Mouse (Mus musculus) right cerebral cortex, adult 18-20 months (tissue): ENCODE data around the gene Dusp1.

Experiments used
- DNase-seq: peaks from one replicate; pipeline ENCODE4 v3.0.0; 2022; ENCODE audit warnings: mixed read lengths

Gene Dusp1

GRCm38 (mm10) chr17:26515675-26516074, 46.3 kb downstream of the Dusp1 start:
- no peak for DNase-seq

GRCm38 (mm10) chr17:26514581-26515030, 47.3 kb downstream of the Dusp1 start:
- no peak for DNase-seq

DNA sequence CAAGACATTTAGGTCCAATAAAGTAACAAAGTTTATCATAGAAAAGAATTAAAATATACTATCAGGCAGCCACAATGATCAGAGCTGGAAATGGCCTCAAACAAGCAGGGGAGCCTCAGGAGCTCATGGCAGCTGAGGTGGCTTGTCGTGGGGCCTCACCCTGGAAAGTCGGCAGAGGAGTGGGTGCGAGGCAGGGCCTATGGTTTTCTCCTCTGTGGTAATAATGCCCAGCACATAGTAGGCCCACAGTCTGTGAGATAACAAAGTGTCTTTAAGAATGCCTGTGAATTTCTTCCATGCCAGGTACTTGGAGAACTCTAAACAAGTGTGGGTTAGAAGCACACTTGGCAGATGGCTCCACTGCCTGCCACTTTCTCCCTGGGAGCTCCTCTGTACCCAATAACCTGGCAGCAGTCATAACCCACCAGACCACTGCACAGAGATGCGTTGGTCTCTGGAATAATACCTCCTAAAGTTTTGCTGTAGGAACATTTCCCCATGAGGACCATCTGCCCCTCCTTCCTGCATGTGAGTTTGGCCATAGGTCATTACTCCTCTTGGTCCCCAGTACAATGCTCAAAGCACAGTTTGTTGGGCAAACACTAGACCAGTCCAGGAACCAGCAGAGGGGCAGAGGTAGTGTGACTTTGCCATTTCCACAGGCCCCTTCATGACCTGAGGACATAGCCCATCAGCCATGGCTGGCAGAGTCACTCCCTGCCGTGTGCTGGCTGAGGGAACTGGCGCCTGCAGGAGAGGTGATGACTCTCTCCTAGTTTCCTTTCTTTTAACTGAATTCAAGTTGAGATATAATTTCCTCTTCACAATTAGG, 48.3 kb downstream of the Dusp1 start:
- DNase-seq, result no peak

- DNase-seq, result no peak
Measured at GRCm38 (mm10) chr17:26512961-26513360, 49.0 kb downstream of the Dusp1 start.

DNA sequence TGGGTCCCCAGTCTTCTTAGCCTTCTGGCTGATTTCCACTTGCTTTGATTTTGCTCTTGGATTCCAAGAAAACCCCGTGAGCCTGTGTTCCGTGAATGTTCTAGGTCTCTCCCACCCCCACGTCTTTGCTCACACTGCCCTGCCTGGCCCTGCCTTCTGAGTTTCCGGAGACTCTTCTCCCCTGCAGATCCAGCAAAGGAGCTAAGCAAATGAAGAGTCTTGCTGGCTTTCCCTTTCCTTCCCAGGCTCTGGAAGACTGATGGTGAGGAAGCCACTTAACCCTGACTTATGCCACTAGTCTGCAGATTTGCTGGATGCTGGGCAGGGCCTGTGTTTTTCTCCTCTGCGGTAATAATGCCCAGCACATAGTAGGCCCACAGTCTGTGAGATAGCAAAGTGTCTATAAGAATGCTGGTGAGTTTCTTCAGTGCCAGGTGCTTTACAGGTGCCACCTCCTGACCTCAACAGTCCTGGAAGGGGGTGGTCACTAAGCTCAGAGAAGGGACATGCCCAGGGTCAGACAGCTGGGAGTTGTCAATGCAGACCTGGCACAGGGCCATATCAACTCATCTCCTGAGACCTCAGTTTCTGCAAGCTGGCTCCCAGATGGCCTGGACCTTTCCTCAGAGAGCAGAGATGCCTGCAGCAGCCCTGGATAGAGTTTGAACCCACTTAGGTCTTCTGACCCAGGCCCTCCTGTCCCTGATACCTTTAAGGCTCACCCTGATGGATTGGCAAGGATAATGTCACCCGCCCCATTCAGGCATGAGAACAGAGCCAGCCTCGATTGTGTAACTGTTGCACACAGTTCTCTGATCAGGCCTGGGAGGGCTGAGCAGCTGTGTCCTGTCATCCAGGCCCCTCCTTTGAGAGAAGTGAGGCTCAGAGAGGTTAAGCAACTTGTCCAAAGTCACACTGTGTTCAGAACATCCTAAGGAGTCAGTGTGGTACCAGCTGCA, 49.8 kb downstream of the Dusp1 start:
- no peak for DNase-seq

DNA sequence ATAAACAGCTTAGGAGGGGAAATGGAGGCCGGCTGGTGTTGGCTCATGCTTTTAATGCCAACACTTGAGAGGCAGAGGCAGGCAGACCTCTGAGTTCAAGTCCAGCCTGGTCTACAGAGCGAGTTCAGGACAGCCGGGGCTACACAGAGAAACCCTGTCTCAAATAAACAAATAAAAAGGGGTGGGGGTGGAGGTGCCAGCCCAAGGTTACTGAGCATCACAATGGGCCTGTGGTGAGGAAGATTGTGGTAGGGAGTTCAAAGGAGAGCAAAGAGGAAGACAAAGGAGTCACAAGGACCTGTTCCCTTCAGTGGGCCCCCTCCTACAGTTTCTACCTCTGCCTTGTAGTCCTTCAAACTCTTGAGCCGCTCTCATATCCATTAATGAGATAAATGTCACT, 50.7 kb downstream of the Dusp1 start:
- no peak for DNase-seq

DNA sequence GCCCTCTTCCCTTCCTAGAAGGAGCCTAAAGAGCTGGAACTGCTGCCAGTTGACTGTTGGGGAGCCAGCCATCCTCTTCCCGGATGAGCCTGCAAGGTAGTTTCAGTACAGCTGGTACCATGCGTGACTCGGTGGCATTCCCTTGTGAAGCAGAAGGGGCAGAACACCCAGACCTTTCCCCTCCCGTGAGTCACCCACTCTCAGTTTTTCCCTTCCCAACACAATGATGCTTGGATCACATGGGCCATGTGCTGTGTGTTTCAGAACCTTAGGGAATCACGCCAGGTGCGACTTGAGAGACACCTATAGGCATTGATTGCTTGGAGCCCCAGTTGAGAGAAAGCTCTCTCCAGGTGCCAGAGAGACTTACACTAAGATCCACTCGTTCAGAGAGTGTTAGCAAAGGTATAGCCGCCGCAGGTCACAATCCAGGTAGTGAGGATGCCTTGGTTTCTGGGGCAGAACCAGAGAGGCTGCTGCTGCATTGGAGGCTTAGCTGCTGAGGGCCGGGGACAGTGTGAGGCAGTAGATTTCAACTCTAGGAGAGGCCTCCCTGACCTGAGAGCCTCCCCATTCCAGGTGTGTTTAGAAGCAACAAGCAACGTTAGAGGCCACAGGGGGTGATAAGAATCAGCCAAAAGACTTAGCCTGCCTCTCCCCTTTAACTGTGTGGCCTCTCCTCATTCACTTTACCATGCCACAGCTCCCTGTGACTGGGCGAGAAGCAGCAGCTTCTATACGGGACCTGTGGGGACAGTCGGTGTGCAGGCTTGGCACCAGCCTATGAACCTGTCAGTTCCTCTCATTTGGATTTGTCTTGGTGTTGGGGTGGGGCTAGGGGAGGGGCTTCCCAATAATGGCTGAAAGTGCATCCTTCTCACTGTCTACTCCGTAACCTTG, 51.5 kb downstream of the Dusp1 start:
- DNase-seq, result no peak

DNA sequence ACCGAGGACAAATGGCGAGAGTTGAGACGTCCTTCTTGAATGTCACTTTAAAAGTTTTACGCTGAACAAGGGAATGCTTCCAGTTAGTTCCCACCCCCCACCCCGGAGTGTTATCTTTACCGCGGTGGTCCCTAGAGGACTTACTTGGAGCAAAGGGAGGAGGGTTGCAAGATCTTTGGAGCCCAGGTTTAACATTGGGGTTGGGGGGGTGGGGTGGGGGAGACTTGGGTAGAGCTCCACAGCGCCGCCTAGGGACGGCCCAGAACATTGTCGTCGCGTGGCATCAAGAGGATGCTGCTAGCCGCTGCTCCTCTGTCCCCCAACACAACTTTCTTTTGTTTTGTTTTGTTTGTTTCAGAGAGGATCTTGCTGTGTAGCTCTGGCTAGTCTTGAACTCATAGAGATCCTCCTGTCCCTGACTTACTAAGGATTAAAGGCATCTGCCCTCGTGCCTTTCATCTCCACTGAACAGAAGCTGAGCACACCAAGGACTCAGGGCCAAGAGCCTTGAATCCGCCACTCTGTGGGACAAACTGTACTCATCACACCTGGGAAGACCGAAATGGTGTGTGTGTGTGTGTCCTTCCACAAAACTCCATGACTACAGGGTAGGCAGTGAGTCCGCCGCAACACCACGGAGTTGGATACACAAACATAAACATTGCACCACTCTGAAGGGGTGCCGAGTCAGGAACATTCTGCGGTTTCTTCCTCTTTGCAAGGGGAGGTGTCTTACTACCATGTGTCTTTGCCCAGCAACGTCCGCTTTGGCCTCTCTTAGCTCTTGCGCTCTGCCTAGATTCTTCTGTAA, 52.8 kb downstream of the Dusp1 start:
- DNase-seq, result peak; percentile 52

- DNase-seq, result peak; percentile 97
Measured at GRCm38 (mm10) chr17:26508345-26508960, 53.5 kb downstream of the Dusp1 start.

- peak; percentile 80 for DNase-seq
Measured at GRCm38 (mm10) chr17:26507966-26508344, 54.0 kb downstream of the Dusp1 start.

DNA sequence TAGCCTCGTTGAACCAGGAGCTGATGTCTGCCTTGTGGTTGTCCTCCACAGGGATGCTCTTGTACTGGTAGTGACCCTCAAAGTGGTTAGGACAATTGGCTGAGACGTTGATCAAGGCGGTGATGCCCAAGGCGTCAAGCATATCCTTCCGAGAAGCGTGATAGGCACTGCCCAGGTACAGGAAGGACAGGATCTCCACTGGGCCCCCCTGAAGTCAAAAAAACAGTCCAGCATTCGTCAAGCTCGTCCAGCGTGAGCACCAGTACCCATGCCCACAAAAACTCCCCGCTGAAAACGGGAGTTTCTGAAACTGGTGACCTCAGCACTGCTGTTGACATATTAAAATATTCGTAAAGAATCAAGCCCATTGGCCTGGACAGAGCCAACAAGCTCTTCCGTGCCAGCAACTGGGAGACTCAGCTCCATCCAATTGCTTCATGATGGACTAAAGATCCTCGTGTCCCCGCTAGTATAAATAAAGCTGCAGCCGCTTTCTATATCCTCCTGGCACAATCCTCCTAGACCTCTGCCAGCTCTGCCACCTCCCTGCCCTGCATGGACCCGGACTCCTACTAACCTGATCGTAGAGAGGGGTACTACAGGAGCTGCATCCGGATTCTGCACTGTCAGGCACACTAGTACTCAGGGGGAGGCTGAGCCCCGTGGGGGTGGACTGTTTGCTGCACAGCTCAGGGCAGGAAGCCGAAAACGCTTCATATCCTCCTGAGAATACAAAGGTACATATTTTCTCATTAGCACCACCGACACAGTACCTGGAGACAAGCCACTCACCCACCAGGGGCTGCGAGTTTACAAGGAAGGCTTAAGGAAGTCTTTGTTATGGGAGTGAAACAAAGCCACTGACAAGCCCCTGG, 54.7 kb downstream of the Dusp1 start:
- DNase-seq, result peak; percentile 59

DNA sequence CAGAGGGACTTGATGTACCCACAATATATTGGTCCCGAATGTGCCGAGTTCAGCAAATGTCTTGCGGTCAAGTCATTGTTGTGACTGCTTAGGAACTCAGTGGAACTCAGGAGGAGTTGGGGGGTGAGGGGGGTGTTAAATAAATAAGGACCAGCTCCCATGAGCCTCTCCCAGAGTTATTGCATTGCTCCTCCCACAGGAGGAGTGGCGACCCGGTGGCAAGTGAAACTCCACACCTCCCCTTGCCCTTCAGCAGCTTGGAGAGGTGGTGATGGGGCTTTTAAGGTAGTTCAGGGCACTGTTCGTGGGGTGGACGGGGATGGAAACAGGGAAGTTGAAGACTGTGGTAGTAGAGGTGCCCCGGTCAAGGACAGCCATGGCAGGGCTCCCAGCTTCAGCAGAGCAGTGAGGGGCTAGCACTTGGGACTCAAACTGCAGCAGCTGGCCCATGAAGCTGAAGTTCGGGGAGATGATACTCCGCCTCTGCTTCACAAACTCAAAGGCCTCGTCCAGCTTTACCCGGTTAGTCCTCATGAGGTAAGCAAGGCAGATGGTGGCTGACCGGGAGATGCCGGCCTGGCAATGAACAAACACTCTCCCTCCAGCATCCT, 55.8 kb downstream of the Dusp1 start:
- DNase-seq, result no peak

DNA sequence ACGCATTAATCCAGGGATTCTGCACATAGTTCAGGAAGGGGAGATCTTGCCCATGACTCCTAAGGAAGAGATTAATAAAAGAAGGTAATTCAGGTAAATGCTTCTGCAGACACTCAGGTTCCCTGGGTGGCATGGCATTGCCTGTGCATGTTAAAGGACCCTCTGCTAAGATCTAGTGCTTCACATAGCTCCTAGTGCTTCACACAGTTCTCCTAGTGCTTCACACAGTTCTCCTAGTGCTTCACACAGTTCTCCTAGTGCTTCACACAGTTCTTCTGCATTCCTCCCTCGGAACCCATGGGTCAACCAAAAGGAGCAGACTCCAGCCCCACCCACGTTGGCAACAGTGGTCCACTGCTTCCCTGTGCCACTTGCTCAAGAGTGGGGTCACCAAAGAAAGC, 56.7 kb downstream of the Dusp1 start:
- DNase-seq, result no peak

- DNase-seq, result peak; percentile 89
Measured at GRCm38 (mm10) chr17:26503981-26504671, 57.8 kb downstream of the Dusp1 start.

- peak; percentile 86 for DNase-seq
Measured at GRCm38 (mm10) chr17:26502808-26503671, 58.9 kb downstream of the Dusp1 start.

- no peak for DNase-seq
Measured at GRCm38 (mm10) chr17:26501826-26502225, 60.1 kb downstream of the Dusp1 start.

DNA sequence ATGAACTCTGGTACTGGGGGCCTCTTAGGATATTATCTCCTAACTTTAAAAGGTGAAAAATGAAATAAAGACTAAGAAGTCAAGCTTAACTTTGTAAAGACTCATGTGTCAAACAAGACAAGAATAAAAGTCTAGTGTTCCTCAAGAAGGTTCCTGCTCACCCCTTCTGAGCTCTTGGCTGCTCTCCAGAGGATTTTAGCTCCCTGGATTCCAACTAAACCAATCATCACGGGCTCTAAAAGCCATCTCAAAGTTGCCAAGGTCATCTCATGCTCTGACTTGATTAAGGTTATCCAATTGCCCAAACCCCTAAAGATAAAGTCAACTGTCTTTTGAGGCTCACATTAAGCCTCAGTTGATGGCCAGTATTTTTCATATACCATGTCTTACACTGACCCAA, 63.3 kb downstream of the Dusp1 start:
- DNase-seq, result no peak

DNA sequence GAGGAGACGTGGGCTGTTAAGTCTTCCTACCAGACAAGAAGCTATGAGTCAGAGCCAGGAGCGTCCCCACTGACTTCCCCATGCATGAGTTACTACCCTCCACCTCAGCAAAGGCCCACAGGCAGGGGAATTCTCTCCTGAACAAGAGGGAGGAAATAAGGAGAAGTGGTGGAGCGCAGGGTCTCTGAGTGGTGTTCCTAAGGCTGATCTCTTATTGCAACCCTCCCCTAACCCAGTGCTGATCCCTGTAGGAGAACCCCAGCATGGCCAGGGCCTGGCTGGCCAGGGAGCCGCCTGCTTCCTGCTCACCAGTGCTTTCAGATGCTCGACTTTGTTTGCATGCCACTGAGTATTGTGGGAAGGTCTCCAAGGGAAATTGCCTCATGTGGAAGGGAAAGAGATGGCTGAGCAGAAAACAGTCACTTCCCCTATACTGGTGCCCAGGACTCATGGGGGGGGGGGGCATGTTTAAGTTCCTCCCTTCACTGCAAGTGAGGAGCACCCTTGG, 64.5 kb downstream of the Dusp1 start:
- DNase-seq, result no peak
